Mouse (Mus musculus): ENCODE measurements at regions not wholly inside any gene's neighbourhood (a gene's known extent, or its start where the extent isn't known, plus 50 kb on each side); places are given as distances from the start of the nearest gene placed in this dataset.
"Not testable (repeated sequence)": the region's sequence is repeated elsewhere in the genome, so short reads cannot be mapped to it uniquely, and the experiment has no call there.

- Histone ChIP-seq H3K27me3 (ENCODE audit: control insufficient read depth, insufficient read depth, low read length) (peaks cover 5% of the 10 kb centered on the region), H3K27ac (ENCODE audit: low read depth, low read length) (no peak overlapping the region), H3K36me3 (ENCODE audit: control insufficient read depth, insufficient read depth, low read length) (no peaks in the 10 kb centered on the region), H3K9ac (replicated peaks; ENCODE audit: low read depth, low read length) (peak overlapping the region; percentile 37), H3K4me1 (ENCODE audit: control insufficient read depth, insufficient read depth, low read length) (peaks cover 4% of the 10 kb centered on the region; the same call in 1 of the 2 replicates), H3K4me3 (ENCODE audit: low read depth, low read length) (peak overlapping the region; percentile 36), H3K4me2 (ENCODE audit: low read depth, low read length) (peak overlapping the region; percentile 75), H3K9me3 (ENCODE audit: control insufficient read depth, low read length) (no peaks in the 10 kb centered on the region)
- WGBS: 2% methylated on average over 34 of the region's 34 CpGs
- no peak for ATAC-seq (ENCODE audit: low read depth)
Observed at GRCm38 (mm10) chr12:106310585-106311319, 300.7 kb downstream of the Vrk1 start.

DNA sequence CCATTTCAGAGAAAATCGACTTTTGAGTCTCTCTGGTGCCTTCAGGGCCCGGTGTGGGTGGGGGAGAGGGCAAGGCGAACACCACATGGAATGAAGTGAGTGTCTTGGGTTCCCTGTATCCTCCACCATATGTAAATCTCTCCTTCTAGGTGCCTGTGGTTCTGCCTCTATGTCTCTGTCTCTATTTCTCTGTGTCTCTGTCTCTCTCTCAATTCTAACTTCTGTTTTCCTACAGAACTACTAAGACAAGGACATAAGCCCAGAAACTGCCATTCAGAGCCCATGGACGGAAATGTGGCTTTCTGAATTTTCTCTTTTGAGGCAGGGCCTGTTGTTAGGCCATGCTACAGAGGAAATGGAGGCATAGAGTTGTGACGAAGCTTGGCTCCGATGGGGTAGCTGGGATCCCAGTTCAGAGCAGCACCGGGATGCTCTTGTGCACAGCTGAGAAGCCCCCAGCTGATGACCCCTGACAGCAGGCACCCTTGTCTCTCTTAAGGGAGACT, 301.3 kb downstream of the Vrk1 start:
- peak overlapping the region; percentile 36; the same call in 1 of the 2 replicates for H3K4me3 ChIP-seq (ENCODE audit: low read depth, low read length)
- peaks cover 4% of the 10 kb centered on the region; the same call in 1 of the 2 replicates for H3K4me1 ChIP-seq (ENCODE audit: control insufficient read depth, insufficient read depth, low read length)
- ATAC-seq (ENCODE audit: low read depth): no peak
- peaks cover 5% of the 10 kb centered on the region for H3K27me3 ChIP-seq (ENCODE audit: control insufficient read depth, insufficient read depth, low read length)
- H3K9ac ChIP-seq (replicated peaks; ENCODE audit: low read depth, low read length): no peak overlapping the region; the same call in 1 of the 2 replicates
- no peaks in the 10 kb centered on the region for H3K9me3 ChIP-seq (ENCODE audit: control insufficient read depth, low read length)
- peak overlapping the region; percentile 75 for H3K4me2 ChIP-seq (ENCODE audit: low read depth, low read length)
- H3K36me3 ChIP-seq (ENCODE audit: control insufficient read depth, insufficient read depth, low read length): no peaks in the 10 kb centered on the region
- no peak overlapping the region for H3K27ac ChIP-seq (ENCODE audit: low read depth, low read length)
- WGBS: 42% methylated on average over 7 of the region's 7 CpGs

GRCm38 (mm10) chr12:106311831-106312600, 302.0 kb downstream of the Vrk1 start:
- peaks cover 4% of the 10 kb centered on the region; the same call in 1 of the 2 replicates for H3K4me1 ChIP-seq (ENCODE audit: control insufficient read depth, insufficient read depth, low read length)
- 49% methylated on average over 17 of the region's 17 CpGs for WGBS

GRCm38 (mm10) chr12:106317738-106318137, 307.7 kb downstream of the Vrk1 start:
- Histone ChIP-seq H3K27me3 (ENCODE audit: control insufficient read depth, insufficient read depth, low read length) (no peaks in the 10 kb centered on the region; the same call in 1 of the 2 replicates), H3K4me2 (ENCODE audit: low read depth, low read length) (no peak overlapping the region), H3K9ac (replicated peaks; ENCODE audit: low read depth, low read length) (no peak overlapping the region), H3K4me1 (ENCODE audit: control insufficient read depth, insufficient read depth, low read length) (no peaks in the 10 kb centered on the region), H3K36me3 (ENCODE audit: control insufficient read depth, insufficient read depth, low read length) (no peaks in the 10 kb centered on the region), H3K4me3 (ENCODE audit: low read depth, low read length) (no peak overlapping the region), H3K9me3 (ENCODE audit: control insufficient read depth, low read length) (no peaks in the 10 kb centered on the region), H3K27ac (ENCODE audit: low read depth, low read length) (no peak overlapping the region)
- 70% methylated on average over 16 of the region's 16 CpGs for WGBS
- ATAC-seq (ENCODE audit: low read depth): no peak

More at GRCm38 (mm10) chr12:106311831-106312600, 302.0 kb downstream of the Vrk1 start:
- no peak for ATAC-seq (ENCODE audit: low read depth)
- H3K36me3 ChIP-seq (ENCODE audit: control insufficient read depth, insufficient read depth, low read length): no peaks in the 10 kb centered on the region
- H3K9ac ChIP-seq (replicated peaks; ENCODE audit: low read depth, low read length): no peak overlapping the region
- no peak overlapping the region for H3K4me3 ChIP-seq (ENCODE audit: low read depth, low read length)
- peaks cover 5% of the 10 kb centered on the region for H3K27me3 ChIP-seq (ENCODE audit: control insufficient read depth, insufficient read depth, low read length)
- no peak overlapping the region for H3K27ac ChIP-seq (ENCODE audit: low read depth, low read length)
- H3K4me2 ChIP-seq (ENCODE audit: low read depth, low read length): no peak overlapping the region
- H3K9me3 ChIP-seq (ENCODE audit: control insufficient read depth, low read length): no peaks in the 10 kb centered on the region

GRCm38 (mm10) chr12:106321511-106321910, 311.5 kb downstream of the Vrk1 start:
- 74% methylated on average over 7 of the region's 7 CpGs for WGBS
- H3K9me3 ChIP-seq (ENCODE audit: control insufficient read depth, low read length): no peaks in the 10 kb centered on the region
- H3K27me3 ChIP-seq (ENCODE audit: control insufficient read depth, insufficient read depth, low read length): no peaks in the 10 kb centered on the region

DNA sequence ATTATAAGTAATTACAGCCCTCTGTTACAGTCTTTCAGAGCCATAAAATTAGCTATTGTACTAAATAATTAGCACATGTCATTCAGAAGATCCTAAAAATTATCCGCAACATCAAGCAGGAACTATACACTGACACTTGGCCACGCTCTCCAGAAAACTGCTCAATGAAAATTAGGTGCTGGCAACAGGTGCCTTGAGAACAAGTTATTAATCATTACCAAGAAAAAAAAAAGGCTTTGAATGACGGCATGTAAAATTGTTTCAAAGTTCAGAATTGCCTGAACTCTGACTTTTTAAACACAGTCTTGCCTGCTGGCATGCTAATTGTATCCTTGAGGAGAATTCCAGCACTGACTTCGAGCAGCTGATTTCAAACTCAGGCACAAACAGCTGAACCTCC, 316.6 kb downstream of the Vrk1 start:
- no peak for ATAC-seq (ENCODE audit: low read depth)
- no peak overlapping the region for H3K4me2 ChIP-seq (ENCODE audit: low read depth, low read length)
- no peak overlapping the region for H3K27ac ChIP-seq (ENCODE audit: low read depth, low read length)
- H3K27me3 ChIP-seq (ENCODE audit: control insufficient read depth, insufficient read depth, low read length): peaks cover 3% of the 10 kb centered on the region; the same call in 1 of the 2 replicates
- 34% methylated on average over 4 of the region's 4 CpGs for WGBS
- H3K4me1 ChIP-seq (ENCODE audit: control insufficient read depth, insufficient read depth, low read length): no peaks in the 10 kb centered on the region
- no peaks in the 10 kb centered on the region for H3K36me3 ChIP-seq (ENCODE audit: control insufficient read depth, insufficient read depth, low read length)
- no peaks in the 10 kb centered on the region for H3K9me3 ChIP-seq (ENCODE audit: control insufficient read depth, low read length)
- H3K9ac ChIP-seq (replicated peaks; ENCODE audit: low read depth, low read length): no peak overlapping the region
- H3K4me3 ChIP-seq (ENCODE audit: low read depth, low read length): no peak overlapping the region

More at GRCm38 (mm10) chr12:106321511-106321910, 311.5 kb downstream of the Vrk1 start:
- Histone ChIP-seq H3K36me3 (ENCODE audit: control insufficient read depth, insufficient read depth, low read length) (no peaks in the 10 kb centered on the region), H3K4me1 (ENCODE audit: control insufficient read depth, insufficient read depth, low read length) (no peaks in the 10 kb centered on the region), H3K9ac (replicated peaks; ENCODE audit: low read depth, low read length) (no peak overlapping the region), H3K4me3 (ENCODE audit: low read depth, low read length) (no peak overlapping the region), H3K27ac (ENCODE audit: low read depth, low read length) (no peak overlapping the region), H3K4me2 (ENCODE audit: low read depth, low read length) (no peak overlapping the region)
- no peak for ATAC-seq (ENCODE audit: low read depth)

GRCm38 (mm10) chr12:106327351-106327750, 317.3 kb downstream of the Vrk1 start:
- Histone ChIP-seq H3K4me3 (ENCODE audit: low read depth, low read length) (no peak overlapping the region), H3K4me1 (ENCODE audit: control insufficient read depth, insufficient read depth, low read length) (no peaks in the 10 kb centered on the region), H3K27me3 (ENCODE audit: control insufficient read depth, insufficient read depth, low read length) (peaks cover 3% of the 10 kb centered on the region; the same call in 1 of the 2 replicates), H3K9ac (replicated peaks; ENCODE audit: low read depth, low read length) (no peak overlapping the region), H3K4me2 (ENCODE audit: low read depth, low read length) (no peak overlapping the region), H3K27ac (ENCODE audit: low read depth, low read length) (no peak overlapping the region), H3K36me3 (ENCODE audit: control insufficient read depth, insufficient read depth, low read length) (no peaks in the 10 kb centered on the region), H3K9me3 (ENCODE audit: control insufficient read depth, low read length) (no peaks in the 10 kb centered on the region)
- 84% methylated on average over 5 of the region's 5 CpGs for WGBS
- no peak for ATAC-seq (ENCODE audit: low read depth)

DNA sequence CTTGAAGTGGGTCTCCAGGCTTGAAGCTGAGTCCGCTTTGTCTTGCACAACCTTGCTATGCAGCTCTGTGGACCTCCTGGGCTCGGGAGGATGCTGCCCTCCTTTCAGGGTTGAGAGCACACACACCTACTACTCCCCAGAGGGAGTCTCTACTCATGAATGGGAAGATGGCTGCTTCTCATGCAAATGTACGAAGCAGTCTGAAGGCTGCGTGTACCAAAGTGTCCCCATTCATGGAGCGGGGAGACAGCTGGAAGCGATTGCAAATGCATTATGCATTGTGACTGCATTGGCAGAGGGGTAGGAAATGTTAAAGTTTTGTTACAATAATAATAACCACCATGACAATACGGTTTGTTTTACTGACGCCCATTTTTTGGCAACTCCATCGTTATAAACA, 347.8 kb downstream of the Vrk1 start:
- Histone ChIP-seq H3K36me3 (ENCODE audit: control insufficient read depth, insufficient read depth, low read length) (no peaks in the 10 kb centered on the region), H3K9me3 (ENCODE audit: control insufficient read depth, low read length) (no peaks in the 10 kb centered on the region), H3K27me3 (ENCODE audit: control insufficient read depth, insufficient read depth, low read length) (no peaks in the 10 kb centered on the region), H3K4me3 (ENCODE audit: low read depth, low read length) (no peak overlapping the region), H3K9ac (replicated peaks; ENCODE audit: low read depth, low read length) (no peak overlapping the region), H3K27ac (ENCODE audit: low read depth, low read length) (no peak overlapping the region), H3K4me1 (ENCODE audit: control insufficient read depth, insufficient read depth, low read length) (no peaks in the 10 kb centered on the region), H3K4me2 (ENCODE audit: low read depth, low read length) (no peak overlapping the region)
- WGBS: 62% methylated on average over 9 of the region's 9 CpGs
- ATAC-seq (ENCODE audit: low read depth): no peak

GRCm38 (mm10) chr12:106361646-106362045, 351.6 kb downstream of the Vrk1 start:
- H3K27ac ChIP-seq (ENCODE audit: low read depth, low read length); H3K4me1 ChIP-seq (ENCODE audit: control insufficient read depth, insufficient read depth, low read length); H3K9me3 ChIP-seq (ENCODE audit: control insufficient read depth, low read length); H3K4me2 ChIP-seq (ENCODE audit: low read depth, low read length); H3K9ac ChIP-seq (replicated peaks; ENCODE audit: low read depth, low read length); H3K4me3 ChIP-seq (ENCODE audit: low read depth, low read length); ATAC-seq (ENCODE audit: low read depth); H3K27me3 ChIP-seq (ENCODE audit: control insufficient read depth, insufficient read depth, low read length); H3K36me3 ChIP-seq (ENCODE audit: control insufficient read depth, insufficient read depth, low read length): not testable (repeated sequence)
- 38% methylated on average over 7 of the region's 7 CpGs for WGBS

Data from neural tube, embryonic 14.5 days (tissue).